Mouse (Mus musculus) large intestine, adult 2 months (tissue): ENCODE measurements around the gene Csnk2a1. TPM values are rescaled to one million over a fixed set of nuclear protein-coding genes. Genes with fewer than 3 reads are reported as not detected.

Experiments
- DNase-seq: peaks from one replicate; pipeline ENCODE4 v3.0.0-alpha.2; 2012; ENCODE audit warnings: low read depth, low spot score
- WGBS: fragments of 180-500 bp; shearing (Covaris S2); methylation state at CpG from one replicate; pipeline ENCODE4 v1.1.7; 2018; 5-methylcytosine and 5-hydroxymethylcytosine counted together
- polyA plus RNA-seq: library from polyadenylated mRNA; depleted of rRNA; stranded (reverse); fragments of >200 nt; gene quantifications from 2 replicates; pipeline ENCODE4 v1.2.3, GENCODE M21; 2012; rRNA removed

The Csnk2a1 gene
- polyA plus RNA-seq, 1 experiment, result 30.2 TPM

- WGBS, result 87% methylated on average over 6 of the region's 6 CpGs
- no peak for DNase-seq
These were observed 87.3 kb downstream of the Csnk2a1 start for GRCm38 (mm10) chr2:152313926-152314325.

DNA sequence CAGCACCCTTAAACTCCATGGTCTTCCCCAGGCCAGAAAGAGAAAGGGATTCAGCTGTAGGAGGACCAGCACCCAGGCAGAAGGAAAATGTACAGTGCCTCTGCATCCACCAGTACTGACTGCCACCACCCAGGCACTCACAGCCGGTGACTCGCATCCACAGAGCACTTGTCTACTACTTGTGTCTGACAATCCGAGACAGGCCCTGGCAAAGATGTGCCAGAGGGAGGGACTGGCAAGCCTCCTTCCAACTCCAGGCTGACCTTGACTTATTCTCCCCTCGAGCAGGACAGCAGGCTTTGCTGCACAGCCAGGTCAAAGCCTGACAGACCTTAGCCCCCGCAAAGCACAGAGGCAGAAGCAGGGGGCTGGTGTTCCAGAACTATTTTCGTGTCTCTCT, 90.4 kb downstream of the Csnk2a1 start:
- WGBS, result 73% methylated on average over 6 of the region's 6 CpGs
- DNase-seq, result no peak

- 67% methylated on average over 5 of the region's 5 CpGs for WGBS
- DNase-seq, result no peak
These were observed 94.9 kb downstream of the Csnk2a1 start for GRCm38 (mm10) chr2:152321558-152321957.

GRCm38 (mm10) chr2:152322198-152322597, 95.6 kb downstream of the Csnk2a1 start:
- no peak for DNase-seq
- WGBS, result 95% methylated on average over 6 of the region's 6 CpGs

DNA sequence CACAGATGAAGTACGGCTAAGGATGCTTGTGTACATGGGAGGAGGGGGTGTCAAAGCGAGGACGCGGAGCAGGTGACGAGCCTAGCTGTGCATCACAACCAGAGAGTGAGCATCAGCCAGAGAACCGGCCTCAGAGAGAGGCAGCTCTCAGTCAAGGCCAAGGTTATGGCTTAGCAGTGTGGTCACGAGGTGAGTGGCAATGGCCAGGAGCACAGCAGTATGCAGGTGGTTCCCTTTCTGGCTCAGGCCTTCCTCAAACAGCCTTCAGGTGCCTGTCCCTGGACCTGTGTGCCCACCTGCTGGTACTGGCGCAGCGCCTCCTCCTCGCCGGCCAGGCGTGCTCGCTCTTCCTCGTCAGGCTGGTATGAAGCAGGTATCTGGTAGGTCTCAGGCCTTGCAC, 97.3 kb downstream of the Csnk2a1 start:
- 97% methylated on average over 14 of the region's 14 CpGs for WGBS

DNA sequence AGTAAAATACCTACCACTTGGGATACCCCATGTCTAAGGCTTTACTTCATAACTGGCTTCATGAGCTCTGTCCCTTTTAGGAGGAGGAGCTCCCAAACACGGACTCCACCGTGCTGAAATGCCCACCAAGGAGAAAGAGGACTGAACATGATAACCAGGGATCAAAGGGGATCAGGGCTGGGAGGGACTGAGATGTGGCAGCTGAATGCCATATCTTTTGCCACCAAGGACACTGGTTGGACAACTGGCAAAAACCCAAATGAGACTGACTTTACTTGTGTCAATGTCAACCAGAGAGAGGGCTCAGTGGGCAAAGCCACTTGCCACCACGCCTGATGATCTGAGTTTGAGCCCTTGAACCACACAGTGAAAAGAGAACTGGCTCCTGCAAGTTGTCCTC, 98.2 kb downstream of the Csnk2a1 start:
- DNase-seq, result no peak
- 83% methylated on average over 3 of the region's 3 CpGs for WGBS

More for the DNA sequence above, 97.3 kb downstream of the Csnk2a1 start:
- DNase-seq, result no peak

DNA sequence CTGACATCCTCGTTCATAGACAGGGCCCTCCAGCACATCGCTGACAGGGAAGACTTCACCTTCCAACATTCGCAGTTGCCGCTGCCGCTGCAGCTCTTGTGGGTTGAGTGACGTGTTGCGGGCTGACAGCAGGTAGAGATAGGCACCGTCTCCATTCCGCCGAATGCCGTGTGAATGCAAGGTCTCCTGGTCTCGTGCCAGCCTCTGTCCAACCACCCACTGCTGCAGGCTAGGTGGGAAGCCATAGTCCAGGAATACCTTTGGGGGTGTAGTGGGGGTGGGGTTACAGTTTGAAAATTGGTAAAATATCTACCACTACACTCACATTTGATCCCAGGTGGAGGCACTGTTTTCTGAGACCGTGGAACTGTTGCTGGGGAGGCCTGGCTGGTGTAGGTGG, 99.5 kb downstream of the Csnk2a1 start:
- 93% methylated on average over 13 of the region's 13 CpGs for WGBS
- no peak for DNase-seq

DNA sequence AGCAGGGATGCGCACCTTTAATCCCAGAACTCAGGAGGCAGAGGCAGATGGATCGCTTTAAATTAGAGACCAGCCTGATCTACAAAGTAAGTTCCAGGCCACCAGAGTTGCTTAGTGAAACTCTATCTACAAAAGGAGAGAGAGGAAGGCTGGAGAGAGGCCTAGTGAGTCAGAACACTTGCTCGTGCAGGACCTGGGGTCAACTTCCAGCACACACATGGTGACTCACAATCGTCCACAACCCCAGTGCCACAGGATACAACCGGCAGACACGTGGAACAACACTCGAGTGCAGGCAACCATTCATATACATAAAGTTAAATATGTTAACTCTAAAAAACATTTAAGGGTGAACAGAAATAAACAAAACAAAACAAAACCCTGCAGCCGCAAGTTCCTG, 100.0 kb downstream of the Csnk2a1 start:
- 82% methylated on average over 8 of the region's 8 CpGs for WGBS

GRCm38 (mm10) chr2:152327980-152328379, 101.3 kb downstream of the Csnk2a1 start:
- 70% methylated on average over 5 of the region's 5 CpGs for WGBS
- DNase-seq, result no peak

More for the DNA sequence above, 100.0 kb downstream of the Csnk2a1 start:
- DNase-seq, result no peak

DNA sequence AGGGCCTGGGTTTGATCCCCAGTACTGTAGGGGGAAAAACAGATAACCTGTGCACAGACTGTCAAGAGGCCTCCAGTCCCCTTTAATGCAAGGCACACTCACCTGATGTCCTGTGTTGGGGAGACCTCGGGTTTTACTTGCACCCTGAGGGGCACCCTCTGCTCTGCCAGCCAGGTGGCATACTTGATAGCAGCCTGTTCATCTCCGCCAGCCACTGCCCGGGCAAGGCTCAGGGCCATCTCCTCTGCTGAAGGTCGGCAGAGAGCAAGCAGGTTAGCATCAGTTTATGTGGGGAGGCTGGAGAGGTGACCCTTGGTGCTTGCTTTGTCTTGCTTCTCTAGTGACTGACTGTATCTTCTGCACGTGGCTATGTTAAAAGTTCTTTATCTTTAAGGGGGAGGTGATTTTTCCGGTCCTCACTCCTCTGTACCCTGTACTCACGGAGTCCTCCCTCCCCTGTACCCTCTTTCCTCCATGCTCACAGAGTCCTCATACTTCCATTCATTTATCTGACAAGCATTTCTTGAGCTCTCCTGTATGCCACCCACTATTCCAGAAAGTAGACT, 104.3 kb downstream of the Csnk2a1 start:
- 38% methylated on average over 7 of the region's 7 CpGs for WGBS
- DNase-seq, result no peak

Other genes starting within 250 kb of the Csnk2a1 start
- gene Fam110a, start 246.6 kb upstream of the Csnk2a1 start, polyA plus RNA-seq, result 12.3 and 16.3 TPM in 2 replicates
- gene Slc52a3, start 230.3 kb upstream of the Csnk2a1 start, polyA plus RNA-seq, result 115 and 152 TPM in 2 replicates
- gene Scrt2, start 145.3 kb upstream of the Csnk2a1 start, polyA plus RNA-seq, result not detected in 2 replicates
- gene Srxn1, start 121.3 kb upstream of the Csnk2a1 start, polyA plus RNA-seq, result 342 and 494 TPM in 2 replicates
- gene Tcf15, start 83.3 kb upstream of the Csnk2a1 start, polyA plus RNA-seq, result 1.6 and 1.7 TPM in 2 replicates
- gene Tbc1d20, start 67.0 kb downstream of the Csnk2a1 start, polyA plus RNA-seq, result 61.9 and 68.5 TPM in 2 replicates
- gene Rbck1, start 105.8 kb downstream of the Csnk2a1 start, polyA plus RNA-seq, result 190 and 253 TPM in 2 replicates
- 2.1 and 5.9 TPM in 2 replicates for gene Trib3, start 117.2 kb downstream of the Csnk2a1 start, polyA plus RNA-seq
- 0.34 and 0.87 TPM in 2 replicates for gene Nrsn2, start 149.8 kb downstream of the Csnk2a1 start, polyA plus RNA-seq
- 1.9 and 2.0 TPM in 2 replicates for gene Sox12, start 171.2 kb downstream of the Csnk2a1 start, polyA plus RNA-seq
- gene Zcchc3, start 188.2 kb downstream of the Csnk2a1 start, polyA plus RNA-seq, result 1.7 and 2.0 TPM in 2 replicates
- gene 6820408C15Rik, start 188.7 kb downstream of the Csnk2a1 start, polyA plus RNA-seq, result not detected in 2 replicates
- gene Defb23, start 237.8 kb downstream of the Csnk2a1 start, polyA plus RNA-seq, result not detected in 2 replicates